In genomic region chr11:75669176-75669852, GRCm38 (mm10) we compare ENCODE assay signal across 14 mouse cellular contexts.
"Had no signal": no experiment of that assay in that cellular context is flagged by ENCODE, and none has a peak within 500 bp of the region (broad histone marks: within the 10 kb centered on the region; RNA-seq: fewer than 3 reads in every experiment).

No protein-coding gene starts in this region.

- H3K27ac ChIP-seq: midbrain, embryonic 10.5 days; midbrain, embryonic 12.5 days; neural tube, embryonic 12.5 days had no signal

- H3K9me3 ChIP-seq: midbrain, embryonic 10.5 days; midbrain, embryonic 12.5 days; neural tube, embryonic 12.5 days had no signal

- H3K9ac ChIP-seq: lung, embryonic 14.5 days; midbrain, embryonic 12.5 days; neural tube, embryonic 12.5 days had no signal

- H3K4me2 ChIP-seq: lung, embryonic 14.5 days; midbrain, embryonic 12.5 days; neural tube, embryonic 12.5 days had no signal

- H3K4me1 ChIP-seq: midbrain, embryonic 10.5 days; midbrain, embryonic 12.5 days; neural tube, embryonic 12.5 days had no signal

- H3K27me3 ChIP-seq: midbrain, embryonic 12.5 days; neural tube, embryonic 12.5 days had no signal

- DNase-seq: lung, adult 18-20 months; lung, embryonic 14.5 days; lung, postnatal 10 days; lung, postnatal 4 days; midbrain, embryonic 14.5 days; right cerebral cortex, postnatal 14 days; thymus, adult 18-20 months; thymus, postnatal 14 days; thymus, postnatal 36 days had no signal

- ATAC-seq: midbrain, embryonic 16.5 days had no signal

- H3K4me3 ChIP-seq: midbrain, embryonic 10.5 days; midbrain, embryonic 12.5 days; myocyte; neural tube, embryonic 12.5 days had no signal
